Mouse (Mus musculus) hindbrain, embryonic 14.5 days (tissue): Measurements from ENCODE around the gene Cldn10. TPM values are rescaled to one million over a fixed set of nuclear protein-coding genes. Genes with fewer than 3 reads are reported as not detected.
"Not testable (repeated sequence)": the region's sequence is repeated elsewhere in the genome, so short reads cannot be mapped to it uniquely, and the experiment has no call there.

ENCODE experiments used
- ATAC-seq: fragments of 200-750 bp; cut with Nextera tagmentation; 2 replicates; pipeline ENCODE4 v1.8.0; 2017; ENCODE audit warnings: moderate number of reproducible peaks, mild to moderate bottlenecking, moderate TSS enrichment, moderate library complexity; ENCODE audit not compliant: low FRiP score
- DNase-seq: peaks from one replicate; pipeline ENCODE4 v3.0.0-alpha.2; 2015; ENCODE audit warnings: low spot score
- H3K27ac ChIP-seq: fragments of 300-500 bp; sonication (generic); 2 replicates; pipeline ENCODE4 v1.5.1; 2014; ENCODE audit warnings: mild to moderate bottlenecking, moderate library complexity
- H3K27me3 ChIP-seq: fragments of 300-500 bp; sonication (generic); 2 replicates; pipeline ENCODE4 v1.6.1; 2014; ENCODE audit warnings: mild to moderate bottlenecking, low read length, mixed read lengths; ENCODE audit not compliant: control insufficient read depth, insufficient read depth
- H3K36me3 ChIP-seq: fragments of 300-500 bp; sonication (generic); replicated peaks from 2 replicates; pipeline ENCODE4 v1.6.1; 2014; ENCODE audit not compliant: control insufficient read depth, insufficient read depth
- H3K4me1 ChIP-seq: fragments of 300-500 bp; sonication (generic); replicated peaks from 2 replicates; pipeline ENCODE4 v1.6.1; 2014; ENCODE audit warnings: antibody characterized with exemption, low read length, mixed read lengths; ENCODE audit not compliant: control insufficient read depth, insufficient read depth
- H3K4me2 ChIP-seq: fragments of 300-500 bp; sonication (generic); replicated peaks from 2 replicates; pipeline ENCODE4 v1.6.1; 2014; ENCODE audit warnings: mild to moderate bottlenecking, moderate library complexity
- H3K4me3 ChIP-seq: fragments of 300-500 bp; sonication (generic); replicated peaks from 2 replicates; pipeline ENCODE4 v1.5.1; 2014; ENCODE audit warnings: mild to moderate bottlenecking, low read length
- H3K9ac ChIP-seq: fragments of 300-500 bp; sonication (generic); 2 replicates; pipeline ENCODE4 v1.6.1; 2014
- H3K9me3 ChIP-seq: fragments of 300-500 bp; sonication (generic); 2 replicates; pipeline ENCODE4 v1.6.1; 2016; ENCODE audit warnings: low read length; ENCODE audit not compliant: control insufficient read depth
- WGBS: fragments of 180-500 bp; shearing (Covaris S2); extraction: QIAGEN DNeasy Blood & Tissue Kit; methylation state at CpG from one replicate; pipeline ENCODE4 v1.1.7; 2014; 5-methylcytosine and 5-hydroxymethylcytosine counted together
- polyA plus RNA-seq: library from polyadenylated mRNA; unstranded; fragments of >200 nt; fragmentation: Nextera tagmentation; extraction: Ambion mirVana; gene quantifications from 2 replicates; pipeline ENCODE4 v1.2.1, GENCODE M21; 2014

The Cldn10 gene
- polyA plus RNA-seq, 1 experiment from 2014 or later, result 1.7 TPM

DNA sequence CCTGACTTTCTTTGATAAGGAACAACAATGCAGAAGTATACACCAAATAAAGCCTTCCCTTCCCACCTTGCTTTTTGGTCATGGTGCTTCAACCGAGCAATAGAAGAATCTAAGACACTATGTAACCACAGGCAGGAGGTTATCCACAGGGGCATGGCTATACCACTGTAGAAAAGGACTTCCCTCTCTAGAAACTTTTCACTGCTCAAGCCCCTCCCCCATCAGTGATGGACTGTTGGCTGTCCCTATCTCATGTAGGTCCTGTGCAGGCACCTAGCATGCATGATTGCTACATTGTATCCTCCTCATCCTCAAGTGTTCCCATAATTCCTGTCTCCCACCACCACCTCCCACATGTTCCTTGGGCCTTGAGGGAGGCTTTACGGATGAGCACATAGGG is 7.2 kb downstream of the Cldn10 start:
- no peak for ATAC-seq
- 84% methylated on average over 2 of the region's 2 CpGs for WGBS
- Histone ChIP-seq H3K36me3 (no peaks in the 10 kb centered on the region), H3K4me3 (no peak overlapping the region), H3K9ac (no peak overlapping the region), H3K4me1 (0 out of 2 replicates have a peak, but pooled peaks cover 3% of the 10 kb centered on the region), H3K4me2 (no peak overlapping the region), H3K9me3 (no peaks in the 10 kb centered on the region), H3K27ac (no peak overlapping the region), H3K27me3 (no peaks in the 10 kb centered on the region)
- DNase-seq, result no peak

DNA sequence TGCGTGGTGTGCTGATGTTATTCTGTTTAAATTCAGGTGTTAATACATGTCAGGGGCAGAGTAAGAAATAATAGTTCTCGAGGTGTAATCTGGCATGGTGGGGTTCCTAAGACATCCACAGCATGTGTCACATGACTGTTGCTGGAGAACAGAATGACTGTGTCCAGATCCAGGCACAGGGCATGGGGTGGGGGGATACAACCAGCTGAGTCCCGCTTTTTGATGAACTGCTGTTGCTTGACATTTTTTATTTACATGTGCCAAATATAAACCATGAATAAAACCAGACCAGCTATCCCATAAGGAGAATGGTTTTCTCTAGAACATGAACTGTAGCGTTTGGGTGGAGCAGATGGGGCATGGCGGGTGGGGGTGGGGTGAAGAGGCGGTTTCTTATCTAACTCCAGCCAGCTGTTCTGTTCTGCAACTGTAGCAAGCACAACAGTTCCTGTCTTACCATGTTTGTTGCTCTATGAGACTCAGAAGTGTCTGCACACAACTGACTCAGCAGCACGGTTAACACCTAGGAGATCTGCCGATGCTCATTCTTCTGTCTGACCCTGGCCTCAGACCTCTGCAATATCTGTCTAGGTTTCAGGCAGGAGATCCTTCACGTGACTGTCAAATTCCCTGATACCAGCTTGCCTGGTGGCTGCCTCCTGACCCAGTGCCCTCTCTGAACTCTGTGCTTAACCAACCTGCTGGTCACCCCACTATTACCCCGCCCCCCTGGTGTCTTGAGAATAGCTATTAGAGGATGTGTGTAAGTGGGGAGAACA is 8.4 kb downstream of the Cldn10 start:
- Histone ChIP-seq H3K4me3 (no peak overlapping the region), H3K4me2 (no peak overlapping the region), H3K27me3 (no peaks in the 10 kb centered on the region), H3K9me3 (no peaks in the 10 kb centered on the region), H3K36me3 (no peaks in the 10 kb centered on the region), H3K9ac (no peak overlapping the region), H3K27ac (no peak overlapping the region), H3K4me1 (0 out of 2 replicates have a peak, but pooled peaks cover 3% of the 10 kb centered on the region)
- ATAC-seq (no peak; the same call in 1 of the 2 replicates), DNase-seq (no peak)
- 62% methylated on average over 10 of the region's 10 CpGs for WGBS

DNA sequence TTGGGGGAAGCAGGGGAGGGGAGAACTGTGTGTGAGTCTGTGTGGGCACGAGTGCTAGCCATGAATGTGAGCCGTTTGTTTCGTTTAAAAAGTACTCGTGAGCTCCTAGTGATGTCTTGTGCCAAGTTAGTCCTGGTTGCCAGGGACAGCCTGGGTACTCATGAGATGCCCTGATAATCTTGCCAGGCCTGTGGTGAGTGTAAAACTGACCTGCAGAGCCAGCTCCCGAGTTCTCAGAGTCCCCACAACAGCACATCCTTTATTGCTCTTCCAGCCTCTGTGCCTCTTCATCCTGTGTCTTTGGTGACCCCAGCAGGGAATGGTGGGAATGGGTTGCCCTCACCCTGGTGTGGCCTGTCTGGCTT is 9.0 kb downstream of the Cldn10 start:
- Histone ChIP-seq H3K4me3 (no peak overlapping the region), H3K4me2 (no peak overlapping the region), H3K27me3 (no peaks in the 10 kb centered on the region), H3K27ac (no peak overlapping the region), H3K4me1 (0 out of 2 replicates have a peak, but pooled peaks cover 3% of the 10 kb centered on the region), H3K9me3 (no peaks in the 10 kb centered on the region), H3K9ac (no peak overlapping the region), H3K36me3 (no peaks in the 10 kb centered on the region)
- DNase-seq (no peak), ATAC-seq (no peak)
- WGBS, result 64% methylated on average over 5 of the region's 5 CpGs

DNA sequence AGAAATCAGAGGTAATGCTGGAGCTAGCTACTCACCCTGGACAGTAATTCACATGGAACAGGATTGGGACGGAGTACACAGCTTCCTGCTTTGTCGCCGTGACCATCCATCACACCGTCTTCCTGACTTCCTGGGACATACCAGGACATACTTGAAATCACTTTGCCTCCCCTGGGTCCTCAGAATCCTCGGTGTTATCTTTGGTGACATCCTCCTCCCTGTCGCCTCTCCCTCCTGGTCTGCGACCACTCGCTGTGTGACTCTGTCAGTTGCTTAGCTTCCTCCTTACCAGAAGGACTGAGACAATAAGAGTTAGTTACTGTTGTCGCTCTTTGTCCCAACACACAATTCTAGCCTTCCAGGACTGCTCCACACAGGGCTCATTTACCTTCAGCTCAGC is 9.6 kb downstream of the Cldn10 start:
- 74% methylated on average over 9 of the region's 9 CpGs for WGBS

DNA sequence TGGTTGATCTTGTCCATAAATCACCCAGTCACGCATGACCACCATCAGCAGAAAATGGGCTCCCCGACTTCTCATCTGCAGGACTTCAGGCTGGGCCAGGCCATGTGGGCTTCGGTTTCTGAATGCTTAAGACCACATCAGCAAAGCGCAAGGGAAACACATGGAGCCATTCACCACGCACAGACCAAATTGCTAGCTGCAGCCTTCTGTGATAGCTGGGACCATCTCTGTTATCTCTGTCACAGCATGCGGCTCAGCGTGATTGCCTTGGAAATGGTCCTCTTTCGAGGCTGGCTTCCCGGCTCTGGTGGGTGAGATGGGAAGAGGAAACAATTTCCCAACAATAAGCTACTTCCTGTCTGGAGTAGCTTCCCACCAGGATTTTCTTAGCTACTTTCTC is 12.2 kb downstream of the Cldn10 start:
- Histone ChIP-seq H3K4me3 (no peak overlapping the region), H3K4me1 (no peaks in the 10 kb centered on the region), H3K36me3 (no peaks in the 10 kb centered on the region), H3K4me2 (no peak overlapping the region), H3K9me3 (no peaks in the 10 kb centered on the region), H3K27ac (no peak overlapping the region), H3K9ac (no peak overlapping the region), H3K27me3 (no peaks in the 10 kb centered on the region)
- WGBS, result 72% methylated on average over 9 of the region's 9 CpGs
- DNase-seq, result no peak
- no peak for ATAC-seq

More for the DNA sequence above, 9.6 kb downstream of the Cldn10 start:
- Histone ChIP-seq H3K9ac (no peak overlapping the region), H3K4me3 (no peak overlapping the region), H3K4me1 (0 out of 2 replicates have a peak, but pooled peaks cover 3% of the 10 kb centered on the region), H3K4me2 (no peak overlapping the region), H3K27ac (no peak overlapping the region), H3K36me3 (no peaks in the 10 kb centered on the region), H3K9me3 (no peaks in the 10 kb centered on the region), H3K27me3 (no peaks in the 10 kb centered on the region)
- no peak for ATAC-seq
- DNase-seq, result no peak

DNA sequence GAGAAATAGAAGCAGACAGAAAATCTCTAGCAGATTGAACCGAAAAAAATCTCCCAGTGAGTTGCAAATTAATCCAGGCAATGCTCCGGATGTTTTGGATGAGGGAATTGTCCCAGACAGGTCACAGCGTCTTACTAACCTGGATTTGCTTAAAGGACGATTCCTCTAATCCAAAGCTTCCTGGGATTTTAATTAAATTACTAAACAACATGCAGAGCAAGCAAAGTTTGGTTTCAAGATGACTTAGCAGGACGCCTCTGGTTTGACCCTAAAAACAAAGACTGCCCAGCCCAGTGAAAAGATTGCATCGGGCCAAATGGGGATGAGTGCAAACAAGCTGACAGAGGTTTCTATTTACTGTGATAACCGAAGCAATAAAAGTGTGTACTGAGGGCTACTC is 16.2 kb downstream of the Cldn10 start:
- Histone ChIP-seq H3K27me3 (no peaks in the 10 kb centered on the region), H3K9ac (no peak overlapping the region), H3K9me3 (no peaks in the 10 kb centered on the region), H3K4me1 (no peaks in the 10 kb centered on the region), H3K27ac (no peak overlapping the region), H3K4me3 (no peak overlapping the region), H3K4me2 (no peak overlapping the region), H3K36me3 (no peaks in the 10 kb centered on the region)
- DNase-seq (no peak), ATAC-seq (no peak)
- 31% methylated on average over 7 of the region's 7 CpGs for WGBS

DNA sequence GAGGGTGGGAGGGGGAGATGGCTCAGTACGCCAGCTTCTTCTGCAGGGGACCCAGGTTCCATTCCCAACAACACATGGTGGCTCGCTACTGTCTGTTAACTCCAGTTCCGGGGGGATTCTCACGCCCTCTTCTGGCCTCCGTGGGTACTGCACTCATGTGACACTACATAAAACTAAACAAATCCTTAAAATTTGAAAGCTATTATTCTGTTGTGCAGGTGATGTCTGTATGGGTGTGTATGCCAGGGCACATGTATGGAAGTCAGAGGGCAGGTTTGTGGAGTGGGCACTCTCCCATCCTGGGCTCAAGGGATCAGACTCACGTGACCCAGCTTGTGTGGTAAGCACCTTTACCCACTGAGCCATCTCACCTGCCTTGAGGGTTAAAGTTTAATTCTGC is 16.6 kb downstream of the Cldn10 start:
- H3K36me3 ChIP-seq, result no peaks in the 10 kb centered on the region
- no peaks in the 10 kb centered on the region for H3K4me1 ChIP-seq
- H3K9me3 ChIP-seq, result no peaks in the 10 kb centered on the region
- H3K4me2 ChIP-seq, result no peak overlapping the region
- 31% methylated on average over 6 of the region's 6 CpGs for WGBS
- H3K4me3 ChIP-seq, result no peak overlapping the region
- H3K27ac ChIP-seq, result no peak overlapping the region
- no peaks in the 10 kb centered on the region for H3K27me3 ChIP-seq
- ATAC-seq (no peak), DNase-seq (no peak)
- H3K9ac ChIP-seq, result no peak overlapping the region

DNA sequence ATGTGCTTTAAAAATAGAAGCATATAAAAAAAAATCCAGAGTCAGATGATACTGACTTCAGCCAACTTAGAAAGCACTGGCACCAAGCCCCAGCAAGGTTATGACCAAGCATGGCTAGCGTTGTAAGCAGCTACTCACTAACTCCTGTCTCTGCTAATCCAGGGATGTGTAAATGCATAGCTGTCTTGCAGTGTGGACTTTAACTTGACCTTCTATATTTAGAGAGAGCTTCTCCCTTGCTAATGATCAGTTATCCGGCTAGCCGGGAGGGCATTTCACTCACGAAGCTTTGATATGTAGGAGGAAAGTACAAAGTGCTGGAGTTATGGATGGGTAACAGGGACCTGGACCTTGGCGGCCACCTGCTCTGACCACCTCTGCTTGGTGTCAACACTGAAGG is 19.9 kb downstream of the Cldn10 start:
- 93% methylated on average over 5 of the region's 5 CpGs for WGBS

DNA sequence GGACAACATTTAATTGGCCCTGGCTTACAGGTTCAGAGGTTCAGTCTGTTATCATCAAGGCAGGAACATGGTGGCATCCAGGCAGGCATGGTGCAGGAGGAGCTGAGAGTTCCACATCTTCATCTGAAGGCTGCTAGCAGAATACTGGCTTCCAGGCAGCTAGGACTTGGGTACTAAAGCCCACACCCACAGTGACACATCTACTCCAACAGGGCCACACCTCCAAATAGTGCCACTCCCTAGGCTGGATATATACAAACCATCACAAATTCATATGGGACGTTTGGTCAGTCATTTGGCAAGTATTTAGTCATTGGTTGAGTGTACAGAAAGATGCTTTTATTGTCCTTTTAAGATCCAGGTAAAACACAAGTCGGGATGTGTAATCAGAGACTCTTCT is 20.5 kb downstream of the Cldn10 start:
- H3K4me1 ChIP-seq, ATAC-seq, H3K36me3 ChIP-seq, H3K4me2 ChIP-seq, H3K9ac ChIP-seq, H3K27me3 ChIP-seq, H3K4me3 ChIP-seq, H3K27ac ChIP-seq, DNase-seq, H3K9me3 ChIP-seq: not testable (repeated sequence)
- WGBS, result 88% methylated on average over 2 of the region's 2 CpGs

More for the DNA sequence above, 19.9 kb downstream of the Cldn10 start:
- Histone ChIP-seq H3K9ac (no peak overlapping the region), H3K4me3 (no peak overlapping the region), H3K36me3 (no peaks in the 10 kb centered on the region), H3K4me1 (no peaks in the 10 kb centered on the region), H3K27ac (no peak overlapping the region), H3K4me2 (no peak overlapping the region), H3K27me3 (no peaks in the 10 kb centered on the region), H3K9me3 (no peaks in the 10 kb centered on the region)
- ATAC-seq, result no peak
- DNase-seq, result no peak

DNA sequence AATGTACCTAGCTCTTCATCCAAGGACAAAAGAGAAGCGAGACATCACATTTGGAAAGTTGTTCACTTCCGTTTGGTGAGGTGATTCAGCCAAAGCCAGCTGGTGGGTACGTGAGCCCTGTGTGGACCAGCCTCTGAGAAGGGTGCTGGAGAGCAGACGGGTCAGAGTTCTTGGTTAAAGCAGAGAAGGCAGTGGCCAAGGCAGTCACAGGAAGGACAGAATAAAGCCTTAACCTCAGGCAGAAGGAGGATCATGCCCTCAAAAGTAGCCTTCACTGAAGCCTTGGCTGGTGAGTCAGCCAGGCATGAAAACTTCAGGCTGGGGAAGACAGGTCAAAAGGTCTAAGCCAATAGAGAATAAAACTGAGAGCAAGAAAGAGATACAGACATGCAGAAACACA is 22.0 kb downstream of the Cldn10 start:
- H3K9ac ChIP-seq, result no peak overlapping the region
- no peaks in the 10 kb centered on the region for H3K4me1 ChIP-seq
- H3K27ac ChIP-seq, result no peak overlapping the region
- no peak for DNase-seq
- 81% methylated on average over 4 of the region's 4 CpGs for WGBS
- H3K9me3 ChIP-seq, result no peaks in the 10 kb centered on the region
- no peak for ATAC-seq
- no peak overlapping the region for H3K4me2 ChIP-seq
- H3K36me3 ChIP-seq, result no peaks in the 10 kb centered on the region
- H3K27me3 ChIP-seq, result no peaks in the 10 kb centered on the region
- no peak overlapping the region for H3K4me3 ChIP-seq
